Mouse (Mus musculus) T-helper 17 cell (primary cell): ENCODE data around the gene Arhgef15.

ENCODE experiments used
- in situ Hi-C, 2 experiments: fragments of 300-600 bp; cut with MboI, MseI; formaldehyde crosslinking; loops; 1 replicate in 1 of 2; 2 replicates in 1 of 2; pipeline ENCODE4 v1.15.1; 2025; ENCODE audit warnings: high pct_unique_total_duplicates in 2 of 2

Arhgef15 gene

DNA sequence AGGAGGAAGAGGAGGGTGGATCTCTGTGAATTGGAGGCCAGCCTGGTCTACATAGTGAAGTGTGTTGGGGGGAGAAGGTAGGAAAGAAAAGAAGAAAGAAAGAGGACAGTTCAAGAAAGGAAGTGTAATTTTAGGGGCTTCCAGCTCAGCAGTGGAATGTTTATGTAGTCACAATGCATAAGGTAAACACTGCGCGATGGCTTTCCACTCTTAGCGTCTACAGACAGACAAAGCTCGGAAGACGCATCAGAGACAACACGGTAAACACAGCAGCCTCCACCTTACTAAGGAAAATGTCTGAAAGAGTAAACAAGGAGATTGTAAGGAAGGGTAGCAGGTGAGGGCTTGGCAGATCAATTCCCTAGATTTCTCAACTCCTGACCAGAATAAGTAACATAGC is 27.3 kb downstream of the Arhgef15 start:
- in situ Hi-C loops, result no loop called here

DNA sequence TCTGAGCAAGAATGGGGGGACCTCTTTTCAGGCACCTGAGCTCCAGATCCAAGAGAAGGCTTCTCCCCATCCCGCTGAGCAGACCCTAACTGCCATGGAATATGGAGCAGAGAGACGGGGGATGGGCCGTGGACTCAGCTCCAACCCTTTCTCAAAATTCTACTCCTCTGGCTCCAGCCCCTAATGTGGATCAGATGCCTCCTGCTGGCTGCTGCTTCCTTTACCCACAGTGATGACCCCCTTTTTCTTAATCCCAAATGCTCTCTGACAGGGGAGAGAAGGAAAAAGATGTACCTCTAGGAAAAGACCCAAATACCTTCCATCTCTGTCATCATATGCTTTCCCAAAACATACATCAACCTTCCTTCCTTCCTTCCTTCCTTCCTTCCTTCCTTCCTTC is 30.3 kb downstream of the Arhgef15 start, which contains the start of gene Odf4:
Odf4 (minus strand) TSS at position 101 of the 400 bp plus-strand sequence.
- in situ Hi-C loops, result no loop called here

DNA sequence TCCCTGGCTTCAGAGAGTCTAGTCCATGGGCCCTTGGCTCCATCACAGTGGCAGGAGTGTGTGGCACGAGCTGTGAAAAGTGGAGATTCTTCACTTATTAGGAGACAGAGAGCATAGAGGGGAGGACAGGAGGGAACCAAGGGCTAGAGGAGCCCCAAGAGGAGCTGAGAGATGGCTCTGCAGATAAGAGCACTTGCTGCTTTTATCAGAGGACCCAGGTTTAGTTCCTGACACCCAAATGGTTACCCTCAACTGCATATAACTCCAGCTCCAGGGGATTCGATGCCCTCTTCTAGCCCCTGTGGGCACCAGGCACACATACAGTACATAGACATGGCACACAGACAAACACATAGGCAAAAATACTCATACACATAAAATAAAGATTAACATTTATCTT is 32.5 kb downstream of the Arhgef15 start:
- in situ Hi-C loops, result no loop called here

DNA sequence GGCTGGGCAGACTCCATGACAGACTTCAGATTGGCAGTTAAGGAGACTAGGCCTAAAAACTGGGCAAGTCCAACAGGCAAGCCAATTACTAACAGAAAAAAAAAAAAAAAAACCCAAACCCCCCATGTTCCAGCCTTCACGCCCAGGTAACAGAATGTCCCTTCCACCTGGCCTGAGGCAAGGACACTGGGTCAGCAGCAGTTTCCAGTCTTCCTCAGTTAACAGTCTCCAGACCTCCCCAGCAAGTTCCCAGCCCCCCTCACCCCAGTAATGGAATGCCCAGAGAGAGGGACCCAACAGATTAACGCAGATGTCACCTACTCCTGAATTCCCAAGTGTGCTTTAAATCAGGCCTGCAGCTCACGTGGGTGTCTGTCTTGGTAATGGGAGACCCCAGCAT is 34.1 kb downstream of the Arhgef15 start:
- in situ Hi-C loops, result no loop called here

DNA sequence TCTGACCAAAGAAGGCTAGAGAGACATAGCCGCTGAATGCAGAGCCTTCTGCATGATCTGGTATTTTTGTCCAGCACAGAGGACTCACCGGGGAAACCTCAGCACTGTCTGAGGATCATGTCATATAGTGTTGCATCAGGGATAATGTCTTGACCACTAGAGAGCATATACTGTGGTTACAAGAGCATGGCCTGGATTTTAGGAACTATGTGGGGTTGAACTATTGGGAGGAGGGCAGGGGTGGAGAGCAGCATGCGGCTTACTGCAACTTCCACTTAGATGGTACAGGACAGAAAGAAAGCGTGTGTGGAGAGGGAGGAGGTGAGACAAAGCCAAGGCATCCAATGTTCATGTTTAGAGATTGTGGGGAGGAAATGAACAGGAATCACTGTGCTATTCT is 42.7 kb downstream of the Arhgef15 start:
- in situ Hi-C loops, result no loop called here

DNA sequence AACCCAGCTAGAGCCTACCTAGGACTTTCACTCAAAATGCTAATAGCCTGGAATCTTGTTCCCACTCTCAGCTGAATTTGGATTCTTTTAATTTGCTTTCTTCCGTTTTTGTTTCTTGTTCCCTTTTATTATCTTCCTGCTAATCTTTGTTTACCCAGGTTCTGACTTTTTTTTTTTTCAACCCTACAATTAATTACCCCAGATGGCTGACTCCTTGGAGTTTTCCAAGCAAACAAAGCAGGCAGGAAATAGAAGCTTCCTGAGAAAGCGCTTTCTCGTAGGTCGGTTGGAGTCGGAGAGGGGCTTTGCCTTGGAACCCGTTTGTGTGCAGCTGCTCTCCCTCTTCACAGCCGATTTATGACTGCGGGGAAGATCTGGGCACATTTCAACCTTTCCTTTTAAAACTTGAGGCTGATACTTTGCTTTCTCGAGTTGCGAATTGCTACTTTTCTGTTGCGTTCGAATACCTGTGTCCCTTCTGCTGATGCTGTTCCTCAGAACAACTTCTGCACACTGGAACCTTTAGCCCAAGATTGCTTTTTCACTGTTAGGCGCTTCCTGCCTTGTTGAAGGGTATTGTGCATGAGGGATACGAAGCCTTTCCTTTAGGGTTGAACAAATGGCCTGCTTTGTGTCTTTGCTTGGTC is 45.6 kb downstream of the Arhgef15 start:
- in situ Hi-C loops, result no loop called here

DNA sequence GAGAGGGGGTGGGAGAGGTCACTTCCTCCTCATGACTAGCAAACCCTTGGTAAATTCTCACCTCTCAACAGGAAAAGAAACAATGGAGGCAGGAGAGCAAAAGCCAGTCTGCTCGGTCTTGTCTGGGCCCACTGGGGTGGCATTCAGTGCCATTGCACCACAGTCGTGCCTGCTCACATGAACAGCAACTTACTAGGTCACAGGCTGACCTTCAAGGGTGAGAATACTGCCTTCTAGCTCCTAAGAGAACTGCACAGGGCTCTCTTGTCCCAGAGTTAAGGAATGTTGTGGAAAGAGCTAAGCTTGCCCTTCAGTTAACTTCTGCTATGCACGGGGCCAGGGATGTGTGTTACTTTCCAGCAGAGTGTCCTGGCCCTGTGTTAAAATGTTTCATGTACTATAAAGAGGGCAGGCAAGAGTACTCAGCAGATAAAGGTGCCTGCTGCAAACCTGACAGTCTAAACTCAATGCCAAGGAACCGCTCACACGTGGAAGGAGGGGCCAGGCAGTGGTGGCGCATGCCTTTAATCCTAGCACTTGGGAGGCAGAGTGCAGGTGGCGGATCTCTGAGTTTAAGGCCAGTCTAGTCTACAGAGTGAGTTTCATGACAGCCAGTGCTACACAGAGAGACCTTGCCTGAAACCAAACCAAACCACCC is 48.3 kb downstream of the Arhgef15 start:
- in situ Hi-C loops, result loop anchor here (5.0 to 10.0 kb wide), 2 partner anchors 63 to 186 kb away; partner anchors contain the start of gene Per1 (in 1 of the 2)

DNA sequence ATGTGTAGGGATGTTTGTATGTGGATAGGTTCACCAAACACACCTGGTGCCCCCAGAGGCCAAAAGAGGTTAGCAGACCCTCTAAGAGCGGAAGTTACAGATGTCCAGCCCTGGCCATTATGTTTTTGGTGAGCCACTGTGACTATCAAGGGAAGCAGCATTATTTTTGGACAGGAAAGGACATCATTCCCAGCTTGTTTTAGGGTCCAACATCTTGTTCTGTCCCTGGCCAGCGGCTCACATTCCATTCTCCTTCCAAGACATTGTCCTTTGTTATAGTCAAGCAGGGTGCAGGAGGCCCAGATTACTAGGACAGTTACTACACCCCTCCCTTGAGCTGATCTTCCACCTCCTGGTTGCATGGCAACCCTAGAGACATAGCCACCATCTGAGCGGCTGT is 50.0 kb downstream of the Arhgef15 start:
- in situ Hi-C loops, result loop anchor here (5.0 to 10.0 kb wide), 2 partner anchors 65 to 188 kb away; partner anchors contain the start of gene Per1 (in 1 of the 2)

DNA sequence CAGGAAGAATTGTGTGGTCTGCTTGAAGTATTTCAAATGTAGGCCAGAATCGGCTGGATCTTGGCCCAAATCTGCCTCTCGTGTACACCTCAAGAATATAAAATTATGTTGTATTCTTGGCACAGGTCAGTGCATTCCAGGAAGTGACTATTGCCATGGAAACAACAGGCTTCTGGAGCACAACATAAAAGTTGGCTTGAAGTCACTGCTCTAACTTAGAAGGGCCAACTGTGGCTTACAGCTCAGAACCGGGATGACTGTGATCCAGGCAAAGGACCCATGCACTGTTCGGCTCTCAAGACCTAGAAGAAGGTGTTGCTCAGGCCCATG is 50.9 kb downstream of the Arhgef15 start:
- in situ Hi-C loops, result loop anchor here (5.0 to 10.0 kb wide), 2 partner anchors 66 to 188 kb away; partner anchors contain the start of gene Per1 (in 1 of the 2)

DNA sequence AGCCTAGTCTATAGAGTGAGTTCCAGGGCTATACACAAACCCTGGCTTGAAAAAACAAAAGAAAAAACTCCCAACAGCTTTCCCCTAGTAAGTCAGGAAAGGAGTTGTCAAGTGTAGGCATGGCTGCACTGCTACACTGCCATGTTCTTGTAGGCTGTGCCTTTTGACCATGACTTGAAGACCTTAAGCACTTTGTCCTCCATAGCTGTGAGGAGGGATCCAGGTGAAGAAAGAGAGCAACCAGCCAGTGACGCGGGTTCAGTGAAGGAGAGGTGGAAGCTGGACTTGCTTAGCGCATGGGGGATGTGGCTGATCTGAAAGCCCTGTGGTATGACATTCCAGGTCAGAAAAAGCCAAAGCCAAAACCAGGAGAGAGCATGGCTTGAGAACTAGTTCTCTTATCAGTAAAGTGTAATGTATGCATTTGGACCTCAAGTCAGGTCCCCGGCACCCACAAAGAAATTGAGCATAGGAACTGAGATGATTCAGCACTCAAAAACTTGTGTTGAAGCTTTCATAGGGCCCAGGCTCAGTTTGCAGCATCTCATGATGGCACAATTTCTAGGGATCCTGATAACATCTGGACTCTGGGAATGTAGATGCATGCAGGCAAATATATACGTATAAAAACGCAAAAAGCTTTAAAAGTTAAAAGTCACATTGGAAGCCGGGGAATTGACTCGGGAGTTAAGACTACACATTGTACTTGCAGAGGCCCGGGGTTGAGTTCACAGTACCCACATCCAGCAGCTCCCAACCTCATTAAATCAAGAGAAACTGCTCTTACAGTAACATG is 51.4 kb downstream of the Arhgef15 start:
- in situ Hi-C loops, result loop anchor here (5.0 to 10.0 kb wide), 2 partner anchors 66 to 189 kb away; partner anchors contain the start of gene Per1 (in 1 of the 2)

DNA sequence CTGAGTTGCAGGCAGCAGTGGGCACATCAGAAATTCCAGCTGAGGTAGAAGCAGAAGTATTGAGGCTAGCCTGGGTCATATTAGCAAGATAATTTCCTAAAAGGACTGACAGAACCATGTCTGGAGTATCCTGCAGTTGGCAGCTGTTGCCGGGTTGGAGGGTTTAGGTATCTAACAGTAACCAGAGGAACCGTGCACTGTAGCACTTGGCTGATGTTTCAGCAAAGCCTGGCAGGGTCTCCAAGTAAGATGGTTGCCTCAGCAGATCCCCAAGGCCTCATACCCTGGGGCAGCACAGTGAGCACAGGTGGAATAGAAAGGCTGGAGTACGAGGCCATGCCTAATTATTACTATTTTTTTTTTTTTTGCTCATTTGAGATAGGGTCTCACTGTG is 52.1 kb downstream of the Arhgef15 start:
- in situ Hi-C loops, result loop anchor here (5.0 to 10.0 kb wide), 2 partner anchors 67 to 190 kb away; partner anchors contain the start of gene Per1 (in 1 of the 2)

DNA sequence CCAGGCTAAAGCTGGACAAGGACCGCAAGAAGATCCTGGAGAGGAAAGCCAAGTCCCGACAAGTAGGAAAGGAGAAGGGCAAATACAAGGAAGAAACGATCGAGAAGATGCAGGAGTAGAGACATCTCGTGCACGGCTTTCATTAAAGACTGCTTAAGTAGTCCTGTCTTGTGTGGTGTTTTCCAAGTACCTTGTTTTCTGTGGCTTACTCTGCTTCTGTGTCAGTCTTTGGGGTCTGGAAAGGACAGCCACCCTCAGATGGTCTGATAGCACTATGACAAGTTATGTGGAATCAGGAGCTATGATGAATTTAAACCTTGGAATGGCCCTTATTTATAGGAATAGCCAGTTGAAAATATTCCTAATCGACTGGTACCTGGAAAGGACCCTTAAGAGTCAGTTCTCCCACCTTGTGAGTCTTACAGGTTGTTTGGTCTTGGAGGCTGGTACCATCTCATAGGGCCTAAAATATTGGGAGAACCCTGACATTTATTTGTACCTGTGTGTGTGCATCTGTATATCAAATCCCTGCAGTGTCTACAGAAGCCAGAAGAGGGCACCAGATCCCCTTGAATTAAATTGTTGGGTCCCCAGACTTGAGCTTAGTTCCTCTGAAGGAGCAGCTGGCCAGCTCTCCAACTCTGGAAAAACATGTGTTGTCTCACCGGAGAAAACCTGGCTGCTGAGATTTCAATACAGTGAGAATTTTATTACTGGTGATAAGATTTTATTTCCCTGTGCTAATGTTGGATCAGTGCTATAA is 52.7 kb downstream of the Arhgef15 start:
- in situ Hi-C loops, result loop anchor here (5.0 to 10.0 kb wide), 2 partner anchors 68 to 190 kb away; partner anchors contain the start of gene Per1 (in 1 of the 2)

DNA sequence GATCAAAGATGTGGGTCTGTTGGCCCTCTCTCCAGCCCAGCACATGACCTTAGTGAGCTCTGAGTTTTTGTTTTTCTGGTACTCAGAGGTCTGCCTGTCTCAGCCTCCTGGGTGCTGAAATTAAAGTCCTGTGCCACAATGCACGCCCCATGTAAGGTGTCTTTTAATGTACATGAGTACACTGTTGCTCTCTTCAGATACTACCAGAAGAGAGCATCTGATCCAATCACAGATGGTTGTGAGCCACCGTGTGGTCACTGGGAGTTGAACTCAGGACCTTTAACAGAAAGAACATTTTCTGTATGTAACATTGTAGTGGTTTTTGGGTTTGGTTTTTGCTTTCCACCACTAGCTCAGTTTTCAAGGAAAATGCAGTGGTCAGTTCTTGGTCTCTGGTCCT is 53.5 kb downstream of the Arhgef15 start:
- in situ Hi-C loops, result loop anchor here in 1 of 2 experiments (10.0 kb wide), 1 partner anchor 191 kb away; the partner anchor contains the start of gene Per1

DNA sequence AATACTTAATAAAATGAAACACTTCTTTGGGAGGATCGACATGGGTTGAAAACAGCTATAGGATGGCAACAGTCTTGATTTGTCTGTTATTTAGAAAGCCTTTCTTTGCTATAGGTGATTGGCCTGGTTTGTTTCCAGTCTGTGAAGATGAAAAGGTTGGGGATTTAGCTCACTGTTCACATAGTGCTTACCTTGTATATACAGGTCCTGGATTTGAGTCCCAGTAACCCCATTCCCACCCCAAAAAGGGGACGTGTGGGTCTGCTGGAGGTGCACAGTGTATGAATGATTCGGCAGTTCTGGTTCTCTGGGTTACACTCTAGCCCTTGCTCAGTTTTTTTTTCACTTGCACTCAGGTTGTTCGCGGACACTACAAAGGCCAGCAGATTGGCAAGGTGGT is 54.5 kb downstream of the Arhgef15 start:
- in situ Hi-C loops, result loop anchor here in 1 of 2 experiments (10.0 kb wide), 1 partner anchor 192 kb away; the partner anchor contains the start of gene Per1

DNA sequence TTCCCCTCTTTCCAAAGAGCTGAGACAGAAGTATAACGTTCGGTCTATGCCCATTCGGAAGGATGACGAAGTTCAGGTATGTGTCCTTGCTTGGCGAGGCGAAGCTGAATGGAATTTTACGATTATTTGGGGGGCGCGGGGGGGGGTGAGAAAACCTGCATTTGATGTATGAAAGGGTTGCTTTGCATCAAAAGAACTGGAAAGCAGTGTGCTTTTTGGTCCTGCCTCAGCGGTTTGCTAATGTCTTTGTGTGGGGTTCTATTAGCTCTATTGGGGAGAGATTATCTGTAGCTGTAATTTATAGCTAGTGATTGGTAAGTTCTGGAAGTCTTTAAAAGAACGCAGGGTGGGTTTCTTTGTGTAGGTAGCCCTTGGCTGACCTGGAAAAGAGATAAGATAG is 54.9 kb downstream of the Arhgef15 start:
- in situ Hi-C loops, result loop anchor here in 1 of 2 experiments (10.0 kb wide), 1 partner anchor 192 kb away; the partner anchor contains the start of gene Per1

DNA sequence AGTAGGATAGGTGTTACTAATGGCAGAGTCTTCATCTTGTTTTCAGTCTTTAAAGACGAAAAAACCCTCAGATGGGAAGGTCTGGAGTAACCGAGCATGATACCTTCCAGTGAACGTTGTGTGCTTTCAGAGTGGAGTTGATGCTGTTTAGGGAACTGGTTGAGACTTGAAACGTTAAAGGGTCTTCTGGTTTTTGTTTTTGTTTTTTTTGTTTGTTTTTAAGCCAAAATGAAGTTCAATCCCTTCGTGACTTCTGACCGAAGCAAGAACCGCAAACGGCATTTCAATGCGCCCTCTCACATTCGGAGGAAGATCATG is 55.3 kb downstream of the Arhgef15 start:
- in situ Hi-C loops, result loop anchor here in 1 of 2 experiments (10.0 kb wide), 1 partner anchor 193 kb away; the partner anchor contains the start of gene Per1

DNA sequence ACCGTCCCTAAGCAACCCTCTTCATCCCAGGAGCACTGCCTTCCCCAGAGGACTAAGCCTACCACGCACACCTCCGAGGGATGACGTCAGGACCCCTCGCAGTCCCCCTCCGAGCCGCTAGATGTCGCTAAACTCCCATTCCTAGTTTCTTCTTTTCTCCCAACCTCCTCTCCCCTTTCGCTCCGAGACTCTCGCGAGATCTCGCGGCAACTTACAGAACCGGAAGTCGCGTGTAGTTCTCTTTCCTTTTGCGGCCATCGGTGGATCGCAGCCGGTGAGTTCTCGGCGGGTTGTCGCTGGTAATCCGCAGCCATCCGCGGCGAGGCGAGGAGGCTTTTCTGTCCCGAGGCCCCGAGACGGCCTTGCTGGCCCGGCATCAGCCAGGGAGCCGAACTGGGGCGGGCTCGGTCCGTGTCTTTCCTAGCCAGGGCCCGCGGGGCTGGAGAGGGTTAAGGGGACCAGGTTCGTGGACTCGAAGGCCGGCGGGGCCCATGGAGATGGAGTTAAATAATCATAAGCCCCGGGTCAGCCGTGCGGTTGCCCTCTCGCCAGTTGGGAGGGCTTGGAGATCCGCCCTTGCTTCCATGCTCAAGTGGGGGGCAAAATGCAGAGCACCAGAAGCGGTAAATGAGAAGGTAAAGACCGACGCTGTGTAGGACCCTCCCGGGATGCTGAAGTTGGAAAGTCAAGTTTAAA is 55.8 kb downstream of the Arhgef15 start, which contains the start of gene Rpl26:
Rpl26 (plus strand) TSS at position 233 of the 696 bp plus-strand sequence.
- in situ Hi-C loops, result loop anchor here in 1 of 2 experiments (10.0 kb wide), 1 partner anchor 193 kb away; the partner anchor contains the start of gene Per1

DNA sequence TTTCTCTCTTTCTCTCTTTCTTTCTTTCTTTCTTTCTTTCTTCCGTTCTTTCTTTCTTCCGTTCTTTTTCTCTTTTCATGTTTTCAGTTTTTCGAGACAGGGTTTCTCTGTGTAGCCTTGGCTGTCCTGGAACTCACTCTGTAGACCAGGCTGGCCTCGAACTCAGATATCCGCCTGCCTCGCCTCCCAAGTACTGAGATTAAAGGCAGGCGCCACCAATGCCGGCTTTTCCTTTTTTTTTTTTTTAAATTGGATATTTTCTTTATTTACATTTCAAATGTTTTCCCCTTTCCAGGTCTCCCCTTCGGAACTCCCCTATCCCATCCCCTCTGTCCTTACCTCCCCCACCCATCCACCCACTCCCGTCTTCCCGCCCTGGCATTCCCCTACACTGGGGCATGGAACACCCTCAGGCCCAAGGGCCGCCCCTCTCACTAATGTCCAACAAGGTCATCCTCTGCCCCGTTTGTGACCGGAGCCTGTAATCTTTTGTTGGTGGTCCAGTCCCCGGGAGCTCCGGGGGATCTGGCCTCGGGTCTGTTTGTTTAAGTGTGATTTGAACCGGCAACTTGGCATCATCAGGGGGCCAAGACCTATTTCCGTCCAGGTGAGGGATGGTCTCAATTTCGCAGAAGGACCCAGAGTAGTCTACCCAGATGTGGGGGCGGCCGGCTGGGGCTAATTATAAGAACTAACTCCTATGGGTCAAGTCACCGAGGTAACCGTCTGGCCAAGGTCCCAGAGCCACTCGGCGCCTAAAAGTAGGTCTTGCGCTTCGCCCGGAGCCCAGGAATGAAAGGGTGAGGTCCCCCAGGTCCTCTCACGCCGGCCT is 56.5 kb downstream of the Arhgef15 start:
- in situ Hi-C loops, result loop anchor here in 1 of 2 experiments (10.0 kb wide), 1 partner anchor 194 kb away; the partner anchor contains the start of gene Per1

DNA sequence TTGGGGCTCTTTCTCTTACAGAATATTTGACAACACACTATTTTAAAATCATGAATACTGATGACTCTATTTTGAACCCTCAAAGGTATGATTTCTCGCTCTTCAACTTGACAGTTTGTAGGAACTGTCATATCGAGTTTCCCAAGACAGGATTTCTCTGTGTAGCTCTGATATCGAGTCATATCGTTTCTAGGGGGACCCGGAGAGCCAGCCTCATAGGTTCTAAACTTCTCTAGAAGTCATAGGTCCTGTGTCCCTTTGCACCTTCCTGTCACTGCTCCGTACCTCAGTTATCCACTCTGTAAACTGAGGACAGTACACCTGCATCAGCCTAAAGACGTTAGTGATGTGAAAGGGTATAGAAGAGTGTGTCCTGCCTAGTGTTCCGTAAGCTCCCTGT is 57.5 kb downstream of the Arhgef15 start:
- in situ Hi-C loops, result loop anchor here in 1 of 2 experiments (10.0 kb wide), 1 partner anchor 195 kb away; the partner anchor contains the start of gene Per1
